Mouse (Mus musculus): ENCODE data around the gene Anln. TPM values are rescaled to one million over a fixed set of nuclear protein-coding genes. Genes with fewer than 3 reads are reported as not detected.
A peak's percentile ranks its signal among the peaks of the same experiment; 100 is the strongest.
"Not testable (repeated sequence)": the region's sequence is repeated elsewhere in the genome, so short reads cannot be mapped to it uniquely, and the experiment has no call there.

Gene Anln
- total RNA-seq (2014; fragmentation: Nextera tagmentation) (40.1 and 40.4 TPM in 2 replicates), total RNA-seq (2017) (55.3 and 59.9 TPM in 2 replicates)

DNA sequence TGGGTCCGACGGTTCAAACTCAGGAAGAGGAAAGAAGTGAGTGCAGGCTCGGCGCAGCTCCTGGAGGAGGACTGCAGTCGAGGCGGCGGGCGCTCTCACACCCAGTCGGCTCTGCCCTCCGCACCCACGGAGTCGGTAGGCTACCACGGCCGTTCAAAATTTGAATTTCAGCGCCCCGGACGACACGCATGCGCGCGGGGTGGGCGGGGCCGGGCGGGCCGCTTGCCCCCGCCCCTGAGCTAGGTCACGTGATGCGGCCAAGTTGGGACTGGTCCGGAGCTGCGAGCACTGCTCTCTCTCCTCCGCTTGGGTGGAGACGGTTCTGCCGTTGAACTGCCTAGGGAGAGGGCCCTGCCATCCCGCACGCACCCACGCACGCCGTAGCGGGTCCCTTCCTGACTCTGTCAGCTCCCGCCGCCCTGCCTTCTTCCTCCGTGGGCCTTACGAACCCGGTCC, at the start of gene Anln:
TSS of gene Anln (minus strand) at position 168 of the 456 bp plus-strand sequence.
- ATAC-seq (replicated peaks; ENCODE audit: poor library complexity, severe bottlenecking) = peak; percentile 88

DNA sequence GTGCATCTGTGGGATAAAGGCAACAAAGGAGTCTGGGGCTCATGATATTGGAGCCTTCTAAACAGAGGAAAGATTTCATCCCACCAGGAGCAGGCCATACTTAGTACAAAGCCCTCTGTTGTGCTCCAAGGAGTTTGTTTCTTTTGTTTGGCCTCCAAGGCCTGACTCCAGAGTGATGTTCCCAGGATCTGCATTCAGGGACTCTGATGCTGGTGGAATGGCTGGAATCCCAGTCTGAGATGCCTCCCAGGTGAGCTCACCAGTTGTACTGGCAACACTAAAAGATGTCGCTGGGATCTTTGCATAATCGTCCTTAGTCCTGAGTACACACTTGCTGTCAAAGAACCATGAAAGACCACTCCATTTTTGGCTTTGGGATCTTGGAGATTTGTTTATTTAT, 45.1 kb upstream of the Anln start:
- ATAC-seq (replicated peaks; ENCODE audit: poor library complexity, severe bottlenecking) = no peak

DNA sequence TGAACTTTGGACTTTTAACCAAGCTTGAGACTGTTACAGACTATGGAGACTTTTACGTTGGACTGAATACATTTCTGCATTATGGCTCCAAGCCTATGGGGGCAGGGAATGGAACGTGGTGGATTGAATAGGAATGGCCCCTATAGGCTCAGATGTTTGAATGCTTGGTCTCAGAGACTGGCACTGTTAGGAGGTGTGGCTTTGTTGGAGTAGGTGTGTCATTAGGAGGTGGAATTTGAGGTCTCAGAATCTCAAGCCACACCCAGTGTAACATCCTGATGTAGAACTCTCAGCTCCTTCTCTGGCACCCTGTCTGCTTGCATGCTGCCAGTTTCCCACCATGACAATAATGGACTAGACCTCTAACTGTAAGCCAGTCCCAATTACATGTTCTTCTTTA, 44.2 kb upstream of the Anln start:
- ATAC-seq (replicated peaks; ENCODE audit: poor library complexity, severe bottlenecking) = no peak

DNA sequence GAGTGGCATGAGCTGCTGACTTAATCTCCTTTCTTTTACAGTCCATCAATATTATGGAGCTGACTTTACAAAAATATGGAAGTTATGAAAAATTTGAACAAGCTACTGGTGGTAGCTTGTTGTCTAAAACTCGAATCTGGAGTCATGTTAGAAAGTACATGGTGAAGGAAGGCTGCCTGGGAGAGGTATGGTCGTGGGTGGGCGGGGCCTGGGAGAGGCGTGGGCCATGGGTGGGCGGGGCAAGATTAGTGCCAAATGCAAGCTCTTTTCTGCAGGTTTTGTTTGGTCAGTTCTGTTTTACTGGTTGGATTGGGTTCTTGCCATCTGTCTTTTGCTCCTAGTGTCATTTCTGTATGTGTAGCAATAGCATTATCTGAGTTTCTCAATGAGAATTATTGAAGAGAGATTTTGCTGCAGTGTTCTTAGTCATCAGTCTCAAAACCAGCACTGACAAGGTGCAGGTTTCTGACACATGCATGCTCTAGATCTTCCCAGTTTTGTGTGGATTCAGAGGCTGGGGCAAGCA, 41.4 kb upstream of the Anln start:
- ATAC-seq (replicated peaks; ENCODE audit: poor library complexity, severe bottlenecking) = peak; percentile 57

DNA sequence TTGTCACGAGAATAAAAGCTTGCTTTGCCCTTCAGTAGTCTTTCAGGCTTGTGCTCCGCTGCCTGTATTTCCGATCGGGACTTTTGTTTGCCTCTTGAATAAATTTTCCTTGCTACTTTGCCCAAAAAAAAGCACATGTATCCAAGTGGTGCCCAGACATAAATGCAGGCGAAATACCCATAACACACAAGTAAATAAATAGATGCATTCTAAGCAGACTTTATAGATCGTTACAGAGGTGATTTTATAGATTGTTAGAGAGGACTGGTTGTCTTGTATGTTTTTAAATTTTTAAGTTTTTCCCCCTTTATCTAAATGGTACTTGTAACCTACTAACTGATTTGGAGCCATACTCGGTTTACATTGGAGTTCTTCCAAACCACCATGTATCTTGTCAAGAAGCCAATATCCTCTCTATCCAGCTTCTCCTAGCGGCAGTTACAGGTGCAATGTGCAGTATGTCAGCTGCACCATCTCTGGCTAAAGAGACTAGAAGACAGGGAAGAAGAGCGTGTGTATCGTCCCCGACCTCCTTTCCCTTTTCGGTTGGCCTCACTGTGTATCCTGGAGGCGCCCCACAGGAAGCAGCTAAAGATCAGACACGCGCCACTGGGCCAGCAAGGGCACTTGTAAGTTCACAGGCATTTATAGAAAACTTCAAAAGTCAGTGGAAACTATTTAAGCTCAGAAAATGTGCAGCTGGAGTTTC, 40.7 kb upstream of the Anln start:
- peak; percentile 47 for ATAC-seq (replicated peaks; ENCODE audit: poor library complexity, severe bottlenecking)

DNA sequence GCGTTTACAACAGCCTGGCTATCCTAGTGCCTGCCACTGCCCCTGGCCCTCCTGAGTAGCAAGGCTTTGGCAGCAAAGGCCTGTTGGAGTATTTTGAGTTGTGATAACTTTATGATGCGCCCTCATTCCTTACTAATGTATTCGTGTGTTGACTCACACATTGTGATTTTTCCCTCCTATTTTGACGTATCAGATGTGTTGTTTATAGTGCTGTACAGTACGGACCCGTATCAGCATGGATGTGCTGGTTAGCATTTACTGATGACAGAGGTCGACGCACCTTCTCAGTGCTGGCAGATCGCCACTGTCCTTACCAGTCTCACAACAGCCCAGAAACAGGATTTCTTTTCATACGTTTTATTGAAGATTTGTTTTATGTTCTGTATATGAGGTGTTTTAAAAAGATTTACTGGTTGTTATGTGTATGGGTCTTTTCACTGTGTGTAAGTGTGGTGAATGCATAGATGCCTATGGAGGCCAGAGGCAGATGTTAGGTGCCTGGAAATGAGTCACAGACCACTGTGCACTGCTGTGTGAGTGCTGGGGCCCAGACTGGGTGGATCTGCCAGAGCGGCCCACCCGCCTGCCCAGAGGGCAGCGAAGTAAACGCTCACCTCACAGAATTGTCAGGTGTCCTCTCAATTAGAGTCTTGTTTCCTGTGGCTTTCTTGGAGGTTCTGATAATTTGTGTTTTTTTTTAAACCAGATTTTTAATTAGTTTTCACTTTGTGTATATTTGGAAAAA, 39.9 kb upstream of the Anln start:
- ATAC-seq (replicated peaks; ENCODE audit: poor library complexity, severe bottlenecking) = no peak

DNA sequence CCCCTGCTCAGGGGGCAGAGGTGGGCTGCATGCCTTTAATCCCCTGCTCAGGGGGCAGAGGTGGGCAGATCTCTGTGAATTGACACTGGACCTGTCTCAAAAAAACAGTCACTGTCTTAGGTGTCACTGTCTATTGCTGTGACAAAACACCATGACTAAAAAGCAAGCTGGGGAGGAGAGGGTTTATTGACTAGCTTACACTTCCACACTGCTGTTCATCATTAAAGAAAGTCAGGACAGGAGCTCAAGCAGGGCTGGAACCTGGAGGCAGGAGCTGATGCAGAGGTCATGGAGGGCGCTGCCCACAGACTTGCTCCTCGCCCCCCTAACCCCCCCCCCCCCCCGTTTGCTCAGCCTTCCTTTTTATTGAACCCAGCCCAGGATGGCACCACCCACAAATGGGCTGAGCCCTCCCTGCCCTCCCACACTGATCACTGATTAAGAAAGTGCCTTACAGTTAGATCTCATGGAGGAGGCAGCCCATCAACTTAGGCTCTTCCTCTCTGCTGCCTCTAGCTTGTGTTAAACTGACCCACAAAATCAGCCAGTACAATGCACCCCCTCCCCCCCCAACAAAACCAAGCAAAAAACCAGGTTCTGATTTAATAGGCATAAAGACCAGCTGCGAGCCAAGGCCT, 39.2 kb upstream of the Anln start:
- no peak for ATAC-seq (replicated peaks; ENCODE audit: poor library complexity, severe bottlenecking)

DNA sequence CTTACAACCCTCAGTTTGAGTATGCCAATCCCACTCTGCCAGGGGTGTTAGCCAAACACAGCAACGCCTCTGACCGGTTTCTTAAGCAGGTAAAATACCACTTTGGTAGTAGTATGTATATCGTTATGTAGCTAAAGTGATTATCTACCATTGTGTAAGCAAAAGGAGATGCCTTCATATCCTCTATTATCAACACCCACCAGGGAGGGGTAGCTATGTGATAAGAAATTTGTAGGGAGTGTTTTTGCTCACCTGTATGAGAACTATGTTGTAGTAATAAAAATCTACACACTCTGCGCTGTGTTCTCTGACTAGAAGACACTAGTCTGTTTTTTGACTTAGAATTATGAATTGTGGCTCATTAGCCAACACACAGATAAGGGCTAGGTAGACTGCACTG, 35.7 kb upstream of the Anln start:
- ATAC-seq (replicated peaks; ENCODE audit: poor library complexity, severe bottlenecking) = no peak

DNA sequence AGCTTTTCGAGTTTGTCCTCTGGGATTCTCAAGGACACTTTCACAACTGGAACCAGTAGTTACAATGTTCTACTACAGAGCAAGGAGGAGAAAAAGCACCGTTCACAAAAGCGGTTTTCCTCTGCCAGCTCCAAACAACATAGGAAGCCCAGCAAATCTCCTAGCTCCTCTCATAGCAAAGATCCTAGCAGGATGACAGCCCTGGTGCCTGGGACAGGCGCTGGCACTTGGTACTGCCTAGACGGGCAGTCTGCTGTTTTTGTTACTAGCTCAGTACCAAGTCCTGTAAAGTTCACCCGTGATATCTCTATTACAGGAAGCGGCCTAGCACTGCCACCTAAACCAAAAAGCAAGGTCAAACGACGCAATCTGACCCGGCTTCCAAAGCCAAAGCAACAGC, 35.2 kb upstream of the Anln start:
- no peak for ATAC-seq (replicated peaks; ENCODE audit: poor library complexity, severe bottlenecking)

DNA sequence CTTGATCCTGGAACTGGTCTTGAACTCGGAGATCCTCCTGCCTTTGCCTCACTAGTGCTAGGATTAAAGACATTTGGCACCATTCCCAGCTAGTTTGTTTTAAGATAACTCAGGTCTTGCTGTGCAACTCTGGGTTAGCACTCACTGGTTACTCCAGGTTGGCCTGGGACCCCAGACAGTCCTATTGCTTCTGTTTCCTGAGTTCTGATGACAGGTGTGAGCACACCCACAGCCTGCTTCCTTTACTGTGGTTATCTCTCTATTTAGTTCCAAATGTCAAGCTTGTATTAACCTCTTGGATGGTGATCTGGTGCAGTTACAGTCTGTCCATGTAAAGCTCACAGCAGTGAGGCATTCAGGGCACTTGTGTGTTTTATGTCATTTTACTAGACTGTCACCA, 34.5 kb upstream of the Anln start:
- no peak for ATAC-seq (replicated peaks; ENCODE audit: poor library complexity, severe bottlenecking)

DNA sequence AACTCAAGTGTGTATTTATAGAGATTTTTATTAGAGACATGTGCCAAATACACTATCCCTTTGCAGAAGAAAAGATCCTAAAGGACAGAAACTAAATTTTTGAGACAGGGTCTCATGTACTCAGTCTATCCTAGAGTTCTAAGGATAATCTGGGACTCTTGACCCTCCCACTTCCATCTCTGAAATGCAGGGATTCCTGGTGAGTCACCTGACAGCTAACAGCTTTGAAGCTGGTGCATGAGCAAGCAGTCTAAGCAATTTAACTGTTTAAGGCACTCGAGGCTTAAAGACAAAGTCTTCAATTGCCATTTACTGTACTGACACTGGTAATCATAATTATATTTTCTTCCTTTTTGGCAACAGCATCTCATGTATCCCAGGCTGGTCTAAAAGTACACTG, 33.6 kb upstream of the Anln start:
- ATAC-seq (replicated peaks; ENCODE audit: poor library complexity, severe bottlenecking) = no peak

DNA sequence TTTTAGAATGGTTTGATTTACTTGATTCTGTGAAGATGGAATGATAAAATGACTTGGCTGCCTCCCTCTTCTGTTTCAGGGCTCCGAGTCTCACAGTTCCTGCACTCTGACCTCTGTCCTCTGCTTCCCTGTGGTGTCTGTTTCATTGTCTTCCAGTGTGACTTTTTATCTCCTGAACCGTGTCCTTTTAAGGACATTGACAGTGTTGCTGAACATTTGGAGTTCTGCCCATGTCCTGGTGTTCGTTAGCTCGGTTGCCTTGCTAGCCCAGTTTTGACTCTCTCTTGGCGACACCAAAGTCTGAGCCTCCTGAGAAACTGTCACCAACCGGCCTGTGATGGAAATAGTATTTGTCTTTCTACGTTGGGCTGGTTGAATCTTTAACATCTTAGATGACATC, 31.5 kb upstream of the Anln start:
- no peak for ATAC-seq (replicated peaks; ENCODE audit: poor library complexity, severe bottlenecking)

DNA sequence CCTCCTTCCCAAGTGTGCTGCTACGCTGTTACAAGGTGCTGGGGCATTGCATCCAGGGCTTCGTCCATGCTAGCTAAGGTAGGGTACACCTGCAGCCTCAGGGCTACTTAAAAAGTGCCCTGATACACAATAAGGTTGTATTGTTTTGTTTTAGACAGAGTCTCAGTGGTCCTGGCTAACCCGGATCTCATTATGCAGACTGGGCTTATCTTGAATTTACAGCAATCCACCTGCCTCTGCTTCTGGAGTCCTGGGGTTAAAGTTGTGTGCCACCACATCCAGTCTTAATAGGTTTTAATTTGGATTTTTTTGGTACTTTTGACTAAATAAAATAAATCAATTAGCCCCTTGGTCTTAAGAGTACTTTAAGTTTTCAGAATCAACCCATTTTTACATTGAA, 30.9 kb upstream of the Anln start:
- ATAC-seq (replicated peaks; ENCODE audit: poor library complexity, severe bottlenecking) = no peak

DNA sequence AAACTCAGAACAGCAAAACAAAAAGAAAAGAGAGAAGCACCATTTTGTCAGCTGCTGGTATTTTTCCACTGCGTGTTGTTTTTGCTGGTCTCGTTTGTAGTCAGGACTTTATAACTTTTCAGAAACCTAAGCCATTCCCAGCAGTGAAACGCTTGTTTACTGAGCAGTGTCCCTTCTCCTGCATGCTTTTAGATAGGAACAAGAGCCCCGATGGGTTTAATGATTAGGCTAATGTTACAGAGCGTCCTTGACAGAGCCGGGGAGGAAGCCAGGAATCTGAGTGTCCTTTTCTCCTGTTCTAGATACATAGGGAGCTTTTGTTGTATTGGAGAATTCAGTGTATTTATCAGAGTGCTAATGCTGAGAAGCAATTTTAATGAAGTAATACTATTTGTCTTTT, 28.6 kb upstream of the Anln start:
- ATAC-seq (replicated peaks; ENCODE audit: poor library complexity, severe bottlenecking) = no peak

DNA sequence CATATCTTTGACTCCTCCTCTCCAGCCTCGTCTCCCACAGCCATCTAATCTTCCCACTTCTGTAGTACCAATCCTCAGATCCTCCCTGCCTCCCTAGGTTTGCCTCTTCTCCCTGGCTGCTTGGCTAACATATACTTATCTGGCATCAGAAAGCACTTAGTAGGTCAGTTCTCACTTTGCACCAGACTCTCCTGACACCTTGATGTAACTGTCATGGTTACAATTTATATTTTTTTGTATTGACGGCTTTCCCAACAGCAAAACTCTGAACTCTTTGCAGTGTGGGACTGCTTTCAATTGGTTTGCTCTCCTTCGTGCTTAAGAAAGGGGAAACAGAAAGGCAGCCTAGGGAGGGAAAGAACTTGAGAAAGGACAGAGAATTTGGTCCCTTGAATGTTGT, 27.2 kb upstream of the Anln start:
- ATAC-seq (replicated peaks; ENCODE audit: poor library complexity, severe bottlenecking) = no peak

DNA sequence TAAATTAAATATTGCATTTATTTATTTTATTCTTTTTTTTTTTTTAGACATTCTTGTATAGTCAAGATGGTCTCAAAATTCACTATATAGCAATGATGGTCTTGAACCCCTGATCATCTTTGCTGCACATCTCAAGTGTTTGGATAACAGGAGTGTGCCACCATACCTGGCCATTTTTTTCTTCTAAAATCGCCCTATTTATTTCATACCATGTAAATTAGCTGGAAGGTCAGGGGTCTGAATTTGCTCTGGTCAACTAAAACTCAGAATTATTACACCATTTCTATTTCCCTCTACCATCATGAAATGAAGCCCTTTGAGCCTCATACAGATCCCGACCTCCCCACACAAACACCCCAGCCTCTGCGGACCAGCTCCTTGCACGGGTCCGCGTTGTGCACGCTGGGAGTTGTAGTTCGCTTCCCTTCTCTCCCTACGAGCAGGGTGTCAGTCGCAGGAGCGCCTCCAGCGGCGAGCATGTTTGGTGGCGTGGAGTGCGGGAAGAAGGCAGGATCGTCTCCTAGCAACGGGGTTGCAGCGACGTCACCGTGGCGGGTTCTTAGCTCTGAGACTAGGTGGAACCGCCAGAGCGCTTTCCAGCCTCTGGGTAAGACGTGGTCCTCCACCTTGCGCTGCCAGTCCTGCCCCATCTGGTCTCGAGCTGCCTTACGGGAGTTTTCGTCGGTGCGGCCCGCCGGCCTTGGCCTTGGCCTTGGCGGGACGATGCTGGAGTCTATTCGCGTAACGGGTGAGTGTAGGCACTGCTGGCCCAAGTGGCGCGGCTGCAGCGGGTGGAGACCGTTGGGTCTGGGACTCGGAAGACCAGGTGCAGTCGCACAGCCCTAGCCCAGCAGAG, 22.2 kb upstream of the Anln start, which contains the start of gene 9530077C05Rik:
TSS of gene 9530077C05Rik (plus strand) at position 512 of the 856 bp plus-strand sequence.
- peak; percentile 100 for ATAC-seq (replicated peaks; ENCODE audit: poor library complexity, severe bottlenecking)

DNA sequence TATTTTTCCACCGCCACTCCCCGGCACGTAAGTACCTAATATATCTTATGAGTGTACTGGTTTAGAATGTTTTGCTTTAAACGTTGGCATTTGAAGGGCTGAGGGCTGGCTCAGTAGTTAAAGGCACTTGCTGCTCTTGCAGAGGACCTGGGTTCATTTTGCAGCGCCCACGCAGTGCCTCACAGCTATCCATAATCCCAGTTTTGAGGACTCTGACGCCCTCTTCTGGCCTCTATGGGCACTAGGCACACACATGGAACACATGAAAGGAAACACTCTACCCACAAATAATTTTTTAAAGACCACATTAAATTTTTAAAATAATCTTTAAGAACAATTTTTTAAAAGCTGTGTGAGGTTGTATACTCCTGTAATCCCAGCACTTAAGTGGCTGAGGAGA, 20.5 kb upstream of the Anln start:
- no peak for ATAC-seq (replicated peaks; ENCODE audit: poor library complexity, severe bottlenecking)

DNA sequence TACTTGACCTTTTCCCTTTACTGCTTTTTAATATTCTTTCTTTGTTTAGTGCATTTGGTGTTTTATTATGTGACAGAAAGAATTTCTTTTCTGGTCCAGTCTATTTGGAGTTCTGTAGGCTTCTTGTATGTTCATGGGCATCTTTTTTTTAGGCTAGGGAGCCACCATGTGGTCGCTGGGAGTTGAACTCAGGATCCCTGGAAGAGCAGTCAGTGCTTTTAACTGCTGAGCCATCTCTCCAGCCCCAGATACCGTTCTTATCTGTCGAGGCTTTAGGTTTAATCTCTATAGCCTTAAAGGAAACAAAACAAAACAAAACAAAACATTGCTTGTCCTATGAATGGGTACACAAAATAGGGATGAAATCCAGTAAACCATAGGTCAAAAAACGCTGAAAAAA, 19.4 kb upstream of the Anln start:
- not testable (repeated sequence) for ATAC-seq (replicated peaks; ENCODE audit: poor library complexity, severe bottlenecking)

DNA sequence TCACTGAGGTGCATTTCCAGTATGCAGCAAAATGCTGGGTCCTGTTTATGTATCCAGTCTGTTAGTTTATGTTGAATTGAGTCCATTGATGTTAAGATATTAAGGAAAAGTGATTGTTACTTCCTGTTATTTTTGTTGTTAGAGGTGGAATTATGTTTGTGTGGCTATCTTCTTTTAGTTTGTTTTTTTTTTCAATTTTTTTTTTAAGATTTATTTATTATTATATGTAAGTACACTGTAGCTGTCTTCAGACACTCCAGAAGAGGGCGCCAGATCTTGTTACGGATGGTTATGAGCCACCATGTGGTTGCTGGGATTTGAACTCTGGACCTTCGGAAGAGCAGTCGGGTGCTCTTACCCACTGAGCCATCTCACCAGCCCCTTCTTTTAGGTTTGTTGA, 18.6 kb upstream of the Anln start:
- ATAC-seq (replicated peaks; ENCODE audit: poor library complexity, severe bottlenecking) = not testable (repeated sequence)

DNA sequence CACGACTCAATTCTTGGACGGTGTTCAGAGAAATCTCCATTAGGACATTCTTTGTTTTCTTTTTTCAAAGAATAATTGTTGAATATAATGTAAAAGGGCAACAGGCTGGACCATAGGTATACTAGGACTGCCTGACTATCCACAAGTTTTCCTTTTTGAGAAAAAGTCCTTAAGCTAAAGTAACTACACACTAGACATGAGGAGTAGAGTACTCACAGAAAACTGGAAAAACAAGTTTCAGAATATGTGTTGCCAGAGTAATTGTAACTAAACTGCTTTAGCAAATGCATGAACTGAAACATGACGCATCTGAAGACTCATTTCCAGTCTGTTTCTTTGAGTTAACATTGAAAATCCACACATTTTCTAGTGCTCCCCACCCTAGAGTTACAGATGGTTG, 16.4 kb upstream of the Anln start:
- ATAC-seq (replicated peaks; ENCODE audit: poor library complexity, severe bottlenecking) = no peak
